Mouse (Mus musculus) kidney, adult 2 months (tissue): ENCODE results near the gene Pth2. TPM values are rescaled to one million over a fixed set of nuclear protein-coding genes. Genes with fewer than 3 reads are reported as not detected.

ENCODE experiments used
- DNase-seq: peaks from one replicate; pipeline ENCODE4 v3.0.0; 2021
- H3K27ac ChIP-seq: fragments of 200-500 bp; 2 replicates; pipeline ENCODE4 v1.5.1; 2012; ENCODE audit warnings: low read depth, low read length, control low read depth, inconsistent platforms; ENCODE audit not compliant: insufficient read depth
- H3K27me3 ChIP-seq: fragments of 200-500 bp; replicated peaks from 2 replicates; pipeline ENCODE4 v1.6.1; 2012; ENCODE audit warnings: mild to moderate bottlenecking, moderate library complexity, low read length, inconsistent platforms; ENCODE audit not compliant: control insufficient read depth, insufficient read depth
- H3K36me3 ChIP-seq: fragments of 200-500 bp; 2 replicates; pipeline ENCODE4 v1.6.1; 2012; ENCODE audit warnings: mild to moderate bottlenecking, moderate library complexity, low read length, inconsistent platforms; ENCODE audit not compliant: control insufficient read depth, insufficient read depth
- H3K4me1 ChIP-seq: fragments of 200-500 bp; 2 replicates; pipeline ENCODE4 v1.6.1; 2011; ENCODE audit warnings: low read length; ENCODE audit not compliant: control insufficient read depth, insufficient read depth
- H3K4me3 ChIP-seq: fragments of 200-500 bp; 2 replicates; pipeline ENCODE4 v1.5.1; 2011; ENCODE audit warnings: mild to moderate bottlenecking, low read depth, low read length, control low read depth; ENCODE audit not compliant: insufficient read depth
- CTCF ChIP-seq: fragments of 200-500 bp; conservative IDR thresholded peaks from 2 replicates; pipeline ENCODE4 v1.5.1; 2011; ENCODE audit warnings: low read depth, mild to moderate bottlenecking, control low read depth, low read length, moderate library complexity, mixed read lengths; ENCODE audit not compliant: insufficient read depth, insufficient read length
- POLR2A ChIP-seq: fragments of 200-500 bp; IDR thresholded peaks from one replicate; pipeline ENCODE4 v1.6.1; 2011; ENCODE audit warnings: low read depth, low read length, control low read depth
- WGBS: fragments of 180-500 bp; shearing (Covaris S2); methylation state at CpG from one replicate; pipeline ENCODE4 v1.1.7; 2018; 5-methylcytosine and 5-hydroxymethylcytosine counted together
- polyA plus RNA-seq: library from polyadenylated mRNA; depleted of rRNA; stranded (reverse); fragments of >200 nt; gene quantifications from 2 replicates; pipeline ENCODE4 v1.2.3, GENCODE M21; 2012

Pth2 gene
- polyA plus RNA-seq, 1 experiment: not detected

DNA sequence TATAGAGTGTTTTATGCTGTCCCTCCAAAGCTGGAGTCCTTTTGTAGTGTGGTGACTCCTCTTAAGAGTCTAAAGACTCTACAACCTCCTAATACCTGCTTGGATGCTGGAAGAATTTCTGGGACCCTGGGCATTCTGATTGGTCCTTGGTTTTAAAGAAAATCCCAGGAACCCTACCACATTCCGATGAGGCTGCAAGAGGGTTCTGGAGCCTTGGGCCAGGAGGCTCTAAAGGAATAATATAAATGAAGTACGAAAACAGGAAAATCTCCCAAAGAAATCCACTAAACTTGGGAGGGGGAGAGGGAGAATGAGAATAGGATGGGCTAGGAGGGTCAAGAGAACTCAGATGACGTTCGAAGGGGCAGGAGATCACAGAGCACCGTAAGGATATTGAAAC, 27.2 kb upstream of the Pth2 start:
- Histone ChIP-seq H3K4me3 (peak overlapping the region; percentile 82), H3K27me3 (no peaks in the 10 kb centered on the region), H3K36me3 (no peaks in the 10 kb centered on the region), H3K4me1 (peaks cover 2% of the 10 kb centered on the region; the same call in 1 of the 2 replicates), H3K27ac (peak overlapping the region; percentile 96)
- WGBS: under 1% methylated on average over 5 of the region's 5 CpGs
- TF ChIP-seq CTCF (no peak), POLR2A (no peak)
- no peak for DNase-seq

DNA sequence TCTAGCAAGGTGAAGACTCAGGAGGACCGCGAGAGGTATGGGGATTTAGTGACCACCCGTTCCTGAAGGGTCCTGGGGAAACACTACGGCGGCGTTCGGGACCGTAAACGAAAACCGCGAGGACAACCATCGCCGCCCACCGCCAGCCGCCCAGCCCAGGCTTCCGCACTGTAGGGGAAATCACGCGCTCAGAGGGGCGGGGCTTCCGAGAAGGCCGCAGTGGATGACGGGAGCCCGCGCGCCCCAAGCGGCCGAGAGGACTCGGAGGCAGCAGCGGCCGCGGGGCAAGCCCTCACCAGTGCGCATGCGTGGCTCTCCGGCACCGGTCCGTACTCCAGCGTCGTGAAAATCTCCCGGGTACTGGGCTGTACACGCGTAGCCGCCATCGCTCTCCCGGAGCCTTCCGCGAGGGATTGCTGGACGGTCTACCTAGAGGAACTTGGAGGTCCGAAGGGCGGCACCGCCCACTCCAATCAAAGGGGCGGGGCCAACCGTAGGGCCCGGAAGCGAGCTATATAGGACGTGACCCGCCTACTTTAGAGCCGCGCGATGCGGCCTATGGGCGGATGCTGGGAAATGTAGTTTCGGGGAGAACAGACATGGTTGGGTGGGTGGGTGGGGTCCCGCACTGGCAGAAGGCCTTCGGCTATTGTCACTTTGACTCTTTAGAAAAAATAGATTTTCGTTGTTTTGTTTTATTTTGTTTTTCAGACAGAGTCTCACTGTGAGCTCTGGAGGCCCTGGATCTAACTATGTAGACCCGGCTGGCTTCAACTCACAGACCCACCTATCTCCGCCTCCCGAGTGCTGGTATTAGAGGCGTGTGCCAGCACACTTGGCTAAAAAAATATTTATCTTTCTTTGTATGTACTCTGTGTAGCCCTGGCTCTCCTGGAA, 26.5 kb upstream of the Pth2 start, which contains the start of the genes Pih1d1 and Aldh16a1:
Pih1d1 (plus strand) TSS at position 208 of the 897 bp plus-strand sequence.
Aldh16a1 (minus strand) TSS at position 489 of the 897 bp plus-strand sequence.
- Histone ChIP-seq H3K27me3 (no peaks in the 10 kb centered on the region), H3K27ac (peak within 1 kb of the TSS; percentile 96), H3K4me3 (peak within 1 kb of the TSS; percentile 82), H3K36me3 (no peaks in the 10 kb centered on the region), H3K4me1 (no peaks in the 10 kb centered on the region)
- 2% methylated on average over 69 of the region's 69 CpGs for WGBS
- peak; percentile 50 for TF ChIP-seq CTCF
- peak; percentile 74 for TF ChIP-seq POLR2A
- peak; percentile 98 for DNase-seq

DNA sequence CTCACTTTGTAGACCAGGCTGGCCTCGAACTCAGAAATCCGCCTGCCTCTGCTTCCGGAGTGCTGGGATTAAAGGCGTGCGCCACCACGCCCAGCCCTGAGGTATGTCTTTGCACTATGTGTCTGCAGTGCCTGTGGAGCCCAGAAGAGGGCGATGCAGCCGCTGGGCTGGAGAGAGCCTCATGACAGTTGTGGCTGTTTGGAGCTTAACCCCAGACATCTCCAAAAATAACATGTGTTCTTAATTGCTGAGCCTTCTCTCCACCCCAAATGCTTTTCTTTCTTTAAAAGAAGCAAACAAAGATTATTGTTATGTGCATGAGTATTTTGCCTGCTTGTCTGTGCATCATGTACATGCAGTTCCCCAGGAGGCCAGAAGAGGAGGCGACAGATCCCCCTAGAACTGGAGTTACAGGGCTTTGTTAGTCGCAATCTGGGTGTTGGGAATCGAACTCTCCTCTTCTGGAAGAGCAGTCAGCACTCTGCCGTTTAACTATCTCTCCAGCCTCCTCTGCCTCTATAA, 25.7 kb upstream of the Pth2 start:
- TF ChIP-seq POLR2A (no peak), CTCF (peak; percentile 52)
- H3K27ac ChIP-seq: no peak overlapping the region
- WGBS: 71% methylated on average over 12 of the region's 12 CpGs
- H3K4me1 ChIP-seq: no peaks in the 10 kb centered on the region
- no peaks in the 10 kb centered on the region for H3K36me3 ChIP-seq
- H3K4me3 ChIP-seq: peak overlapping the region; percentile 6; the same call in 1 of the 2 replicates
- no peaks in the 10 kb centered on the region for H3K27me3 ChIP-seq
- DNase-seq: peak; percentile 61

DNA sequence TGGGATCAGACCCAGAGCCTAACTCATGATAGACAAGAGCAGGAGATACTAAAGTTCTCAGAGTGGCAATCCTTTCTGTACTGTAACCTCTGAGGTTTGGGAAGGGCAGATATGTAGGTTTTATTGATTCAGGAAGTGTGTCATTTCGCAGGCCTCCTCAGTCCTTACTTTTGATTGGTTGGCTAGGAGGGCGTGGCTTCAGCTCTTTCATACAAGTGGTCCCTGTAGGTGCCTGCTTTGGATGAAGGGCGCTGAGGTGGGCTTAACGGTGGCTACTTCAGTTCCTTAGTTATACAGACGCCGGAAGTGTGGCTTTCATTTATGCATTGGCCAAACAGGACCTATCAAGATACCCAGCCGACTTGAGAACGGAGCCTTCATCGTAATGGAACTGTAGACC, 25.2 kb upstream of the Pth2 start:
- no peak for TF ChIP-seq POLR2A
- TF ChIP-seq CTCF: no peak
- Histone ChIP-seq H3K36me3 (no peaks in the 10 kb centered on the region), H3K27me3 (no peaks in the 10 kb centered on the region), H3K4me1 (no peaks in the 10 kb centered on the region), H3K4me3 (no peak overlapping the region), H3K27ac (no peak overlapping the region)
- no peak for DNase-seq
- WGBS: 88% methylated on average over 9 of the region's 9 CpGs

DNA sequence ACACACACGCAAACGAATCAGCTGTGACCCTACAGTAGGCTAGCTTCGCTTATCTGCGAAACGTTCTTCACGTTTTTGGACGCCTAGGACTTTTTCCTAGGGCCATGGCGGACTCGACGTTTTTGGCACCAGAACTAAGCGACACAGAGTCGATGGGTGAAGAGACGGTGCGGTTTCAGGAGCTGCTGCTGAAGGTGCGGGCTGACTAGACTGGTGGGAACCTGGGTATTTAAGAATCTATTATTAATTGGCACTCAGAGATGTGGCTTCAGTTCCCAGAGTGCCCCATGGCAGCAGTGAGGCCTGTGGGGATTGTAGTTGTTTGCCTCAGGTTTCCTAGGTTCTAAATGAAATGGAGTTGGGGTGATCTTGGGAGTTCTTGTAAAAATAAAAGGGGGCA, 24.6 kb upstream of the Pth2 start:
- 94% methylated on average over 15 of the region's 15 CpGs for WGBS
- H3K4me3 ChIP-seq: no peak overlapping the region
- H3K27me3 ChIP-seq: no peaks in the 10 kb centered on the region
- no peak overlapping the region for H3K27ac ChIP-seq
- H3K36me3 ChIP-seq: no peaks in the 10 kb centered on the region
- H3K4me1 ChIP-seq: no peaks in the 10 kb centered on the region
- TF ChIP-seq POLR2A (no peak), CTCF (no peak)
- no peak for DNase-seq

DNA sequence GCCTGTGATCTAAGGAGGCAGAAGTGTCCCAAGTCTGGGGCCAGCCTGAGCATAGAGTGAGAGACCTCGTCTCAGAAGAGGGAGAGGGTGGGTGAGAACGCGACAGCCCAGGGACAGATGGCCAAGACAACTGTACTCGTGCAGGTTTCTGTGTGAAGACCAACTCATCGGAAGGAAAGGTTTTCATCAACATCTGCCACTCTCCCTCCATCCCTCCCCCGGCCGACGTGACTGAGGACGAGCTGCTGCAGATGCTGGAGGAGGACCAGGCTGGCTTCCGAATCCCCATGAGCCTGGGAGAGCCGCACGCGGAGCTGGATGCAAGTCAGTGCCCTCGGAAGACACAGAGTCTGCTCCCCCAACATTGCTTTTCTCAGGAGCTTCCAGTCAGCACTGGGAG, 23.3 kb upstream of the Pth2 start:
- H3K27me3 ChIP-seq: no peaks in the 10 kb centered on the region
- no peaks in the 10 kb centered on the region for H3K36me3 ChIP-seq
- TF ChIP-seq CTCF (no peak), POLR2A (no peak)
- 87% methylated on average over 14 of the region's 14 CpGs for WGBS
- no peaks in the 10 kb centered on the region; the same call in 1 of the 2 replicates for H3K4me1 ChIP-seq
- H3K27ac ChIP-seq: no peak overlapping the region
- H3K4me3 ChIP-seq: no peak overlapping the region
- DNase-seq: no peak

DNA sequence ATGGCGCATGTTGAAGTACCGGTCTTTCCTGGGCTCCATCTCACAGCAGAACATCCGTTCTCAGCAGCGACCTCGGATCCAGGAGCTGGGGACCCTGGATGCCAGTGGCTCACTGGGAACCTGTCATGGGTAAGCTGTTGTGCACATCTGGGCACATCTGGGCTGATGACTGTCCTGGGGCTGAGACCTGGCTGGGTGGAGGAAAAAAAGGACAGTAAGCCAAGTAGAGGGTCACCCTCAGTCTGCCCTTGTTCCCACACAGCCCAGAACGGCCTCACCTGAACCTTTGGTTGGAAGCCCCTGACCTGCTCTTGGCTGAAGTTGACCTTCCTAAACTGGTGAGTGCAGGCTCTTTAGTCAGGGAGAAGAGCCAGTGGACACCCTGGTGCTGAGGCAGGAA, 21.8 kb upstream of the Pth2 start:
- H3K36me3 ChIP-seq: no peaks in the 10 kb centered on the region
- H3K27me3 ChIP-seq: no peaks in the 10 kb centered on the region
- WGBS: 88% methylated on average over 6 of the region's 6 CpGs
- no peak for DNase-seq
- H3K4me3 ChIP-seq: no peak overlapping the region
- H3K4me1 ChIP-seq: no peaks in the 10 kb centered on the region; the same call in 1 of the 2 replicates
- no peak for TF ChIP-seq CTCF
- no peak for TF ChIP-seq POLR2A
- H3K27ac ChIP-seq: no peak overlapping the region
